Mouse (Mus musculus): ENCODE measurements around the gene Mrps31. TPM values are rescaled to one million over a fixed set of nuclear protein-coding genes. Genes with fewer than 3 reads are reported as not detected.
A peak's percentile ranks its signal among the peaks of the same experiment; 100 is the strongest.

Mrps31 gene
- 34.3 and 39.4 TPM in 2 replicates for polyA plus RNA-seq (2015; fragmentation: Nextera tagmentation; extraction: Ambion mirVana)

- Histone ChIP-seq H3K9ac (ENCODE audit: low read depth, low read length) (peak within 1 kb of the TSS; percentile 81), H3K4me1 (ENCODE audit: control insufficient read depth, insufficient read depth, low read length) (peaks cover 21% of the 10 kb centered on the region), H3K9me3 (replicated peaks; ENCODE audit: control insufficient read depth, low read length, poor library complexity, severe bottlenecking) (no peaks in the 10 kb centered on the region), H3K27ac (ENCODE audit: low read length) (peak within 1 kb of the TSS; percentile 83), H3K36me3 (ENCODE audit: control insufficient read depth, insufficient read depth, low read length) (peaks cover under 1% of the 10 kb centered on the region; the same call in 1 of the 2 replicates), H3K4me3 (ENCODE audit: low read depth, low read length) (peak within 1 kb of the TSS; percentile 80), H3K27me3 (ENCODE audit: control insufficient read depth, insufficient read depth, low read depth, low read length) (no peaks in the 10 kb centered on the region), H3K4me2 (ENCODE audit: low read length) (peak within 1 kb of the TSS; percentile 80)
- WGBS: under 1% methylated on average over 25 of the region's 25 CpGs
- peak; percentile 95 for ATAC-seq
Observed at GRCm38 (mm10) chr8:22411282-22411702, at the start of gene Mrps31. TSS of gene Mrps31 (plus strand) at chr8:22411361.

GRCm38 (mm10) chr8:22376311-22376710 is 34.9 kb upstream of the Mrps31 start:
- Histone ChIP-seq H3K36me3 (ENCODE audit: control insufficient read depth, insufficient read depth, low read length) (peaks cover under 1% of the 10 kb centered on the region; the same call in 1 of the 2 replicates), H3K4me3 (ENCODE audit: low read depth, low read length) (no peak overlapping the region), H3K4me1 (ENCODE audit: control insufficient read depth, insufficient read depth, low read length) (no peaks in the 10 kb centered on the region), H3K27me3 (ENCODE audit: control insufficient read depth, insufficient read depth, low read depth, low read length) (no peaks in the 10 kb centered on the region), H3K4me2 (ENCODE audit: low read length) (no peak overlapping the region), H3K9ac (ENCODE audit: low read depth, low read length) (no peak overlapping the region), H3K27ac (ENCODE audit: low read length) (no peak overlapping the region), H3K9me3 (replicated peaks; ENCODE audit: control insufficient read depth, low read length, poor library complexity, severe bottlenecking) (no peaks in the 10 kb centered on the region)
- ATAC-seq: no peak
- WGBS: 96% methylated on average over 5 of the region's 5 CpGs

- H3K36me3 ChIP-seq (ENCODE audit: control insufficient read depth, insufficient read depth, low read length): peaks cover 4% of the 10 kb centered on the region; the same call in 1 of the 2 replicates
- H3K27me3 ChIP-seq (ENCODE audit: control insufficient read depth, insufficient read depth, low read depth, low read length): no peaks in the 10 kb centered on the region
- no peaks in the 10 kb centered on the region for H3K9me3 ChIP-seq (replicated peaks; ENCODE audit: control insufficient read depth, low read length, poor library complexity, severe bottlenecking)
- H3K27ac ChIP-seq (ENCODE audit: low read length): no peak overlapping the region
- no peak overlapping the region for H3K4me2 ChIP-seq (ENCODE audit: low read length)
- no peak; the same call in 1 of the 2 replicates for ATAC-seq
- no peaks in the 10 kb centered on the region for H3K4me1 ChIP-seq (ENCODE audit: control insufficient read depth, insufficient read depth, low read length)
- no peak overlapping the region for H3K9ac ChIP-seq (ENCODE audit: low read depth, low read length)
- WGBS: 46% methylated on average over 5 of the region's 5 CpGs
- no peak overlapping the region for H3K4me3 ChIP-seq (ENCODE audit: low read depth, low read length)
Observed at GRCm38 (mm10) chr8:22376903-22377302, 34.3 kb upstream of the Mrps31 start.

GRCm38 (mm10) chr8:22380934-22381333 is 30.2 kb upstream of the Mrps31 start:
- no peak overlapping the region for H3K4me2 ChIP-seq (ENCODE audit: low read length)
- no peaks in the 10 kb centered on the region for H3K27me3 ChIP-seq (ENCODE audit: control insufficient read depth, insufficient read depth, low read depth, low read length)
- H3K9ac ChIP-seq (ENCODE audit: low read depth, low read length): no peak overlapping the region
- 93% methylated on average over 11 of the region's 11 CpGs for WGBS
- no peaks in the 10 kb centered on the region for H3K4me1 ChIP-seq (ENCODE audit: control insufficient read depth, insufficient read depth, low read length)
- no peak for ATAC-seq
- peaks cover 7% of the 10 kb centered on the region; the same call in 1 of the 2 replicates for H3K36me3 ChIP-seq (ENCODE audit: control insufficient read depth, insufficient read depth, low read length)
- H3K9me3 ChIP-seq (replicated peaks; ENCODE audit: control insufficient read depth, low read length, poor library complexity, severe bottlenecking): no peaks in the 10 kb centered on the region
- H3K27ac ChIP-seq (ENCODE audit: low read length): no peak overlapping the region
- no peak overlapping the region for H3K4me3 ChIP-seq (ENCODE audit: low read depth, low read length)

- Histone ChIP-seq H3K36me3 (ENCODE audit: control insufficient read depth, insufficient read depth, low read length) (peaks cover 7% of the 10 kb centered on the region), H3K4me2 (ENCODE audit: low read length) (no peak overlapping the region), H3K9ac (ENCODE audit: low read depth, low read length) (no peak overlapping the region), H3K9me3 (replicated peaks; ENCODE audit: control insufficient read depth, low read length, poor library complexity, severe bottlenecking) (no peaks in the 10 kb centered on the region), H3K4me3 (ENCODE audit: low read depth, low read length) (no peak overlapping the region), H3K4me1 (ENCODE audit: control insufficient read depth, insufficient read depth, low read length) (no peaks in the 10 kb centered on the region), H3K27ac (ENCODE audit: low read length) (no peak overlapping the region), H3K27me3 (ENCODE audit: control insufficient read depth, insufficient read depth, low read depth, low read length) (no peaks in the 10 kb centered on the region)
- no peak for ATAC-seq
- 85% methylated on average over 19 of the region's 19 CpGs for WGBS
Observed at GRCm38 (mm10) chr8:22382824-22383595, 28.2 kb upstream of the Mrps31 start.

GRCm38 (mm10) chr8:22385158-22385557 is 26.0 kb upstream of the Mrps31 start:
- Histone ChIP-seq H3K4me2 (ENCODE audit: low read length) (no peak overlapping the region), H3K27ac (ENCODE audit: low read length) (no peak overlapping the region), H3K9me3 (replicated peaks; ENCODE audit: control insufficient read depth, low read length, poor library complexity, severe bottlenecking) (no peaks in the 10 kb centered on the region), H3K36me3 (ENCODE audit: control insufficient read depth, insufficient read depth, low read length) (peaks cover 7% of the 10 kb centered on the region), H3K9ac (ENCODE audit: low read depth, low read length) (no peak overlapping the region), H3K4me3 (ENCODE audit: low read depth, low read length) (no peak overlapping the region), H3K27me3 (ENCODE audit: control insufficient read depth, insufficient read depth, low read depth, low read length) (no peaks in the 10 kb centered on the region), H3K4me1 (ENCODE audit: control insufficient read depth, insufficient read depth, low read length) (no peaks in the 10 kb centered on the region)
- WGBS: 97% methylated on average over 6 of the region's 6 CpGs
- ATAC-seq: no peak

- Histone ChIP-seq H3K36me3 (ENCODE audit: control insufficient read depth, insufficient read depth, low read length) (peaks cover 2% of the 10 kb centered on the region; the same call in 1 of the 2 replicates), H3K9me3 (replicated peaks; ENCODE audit: control insufficient read depth, low read length, poor library complexity, severe bottlenecking) (no peaks in the 10 kb centered on the region), H3K27ac (ENCODE audit: low read length) (no peak overlapping the region), H3K9ac (ENCODE audit: low read depth, low read length) (no peak overlapping the region), H3K4me2 (ENCODE audit: low read length) (no peak overlapping the region), H3K4me3 (ENCODE audit: low read depth, low read length) (no peak overlapping the region), H3K27me3 (ENCODE audit: control insufficient read depth, insufficient read depth, low read depth, low read length) (no peaks in the 10 kb centered on the region), H3K4me1 (ENCODE audit: control insufficient read depth, insufficient read depth, low read length) (no peaks in the 10 kb centered on the region)
- no peak for ATAC-seq
- WGBS: 81% methylated on average over 10 of the region's 10 CpGs
Observed at GRCm38 (mm10) chr8:22389874-22390273, 21.3 kb upstream of the Mrps31 start.

GRCm38 (mm10) chr8:22390766-22391463 is 20.2 kb upstream of the Mrps31 start:
- Histone ChIP-seq H3K4me1 (ENCODE audit: control insufficient read depth, insufficient read depth, low read length) (no peaks in the 10 kb centered on the region), H3K9ac (ENCODE audit: low read depth, low read length) (no peak overlapping the region), H3K4me3 (ENCODE audit: low read depth, low read length) (no peak overlapping the region), H3K4me2 (ENCODE audit: low read length) (no peak overlapping the region), H3K27ac (ENCODE audit: low read length) (no peak overlapping the region), H3K36me3 (ENCODE audit: control insufficient read depth, insufficient read depth, low read length) (peaks cover 2% of the 10 kb centered on the region; the same call in 1 of the 2 replicates), H3K27me3 (ENCODE audit: control insufficient read depth, insufficient read depth, low read depth, low read length) (no peaks in the 10 kb centered on the region), H3K9me3 (replicated peaks; ENCODE audit: control insufficient read depth, low read length, poor library complexity, severe bottlenecking) (no peaks in the 10 kb centered on the region)
- no peak for ATAC-seq
- WGBS: 92% methylated on average over 8 of the region's 8 CpGs

GRCm38 (mm10) chr8:22394471-22394870 is 16.7 kb upstream of the Mrps31 start:
- Histone ChIP-seq H3K36me3 (ENCODE audit: control insufficient read depth, insufficient read depth, low read length) (0 out of 2 replicates have a peak, but pooled peaks cover 2% of the 10 kb centered on the region), H3K4me3 (ENCODE audit: low read depth, low read length) (no peak overlapping the region), H3K27me3 (ENCODE audit: control insufficient read depth, insufficient read depth, low read depth, low read length) (no peaks in the 10 kb centered on the region), H3K9me3 (replicated peaks; ENCODE audit: control insufficient read depth, low read length, poor library complexity, severe bottlenecking) (no peaks in the 10 kb centered on the region), H3K9ac (ENCODE audit: low read depth, low read length) (no peak overlapping the region), H3K27ac (ENCODE audit: low read length) (no peak overlapping the region), H3K4me2 (ENCODE audit: low read length) (no peak overlapping the region), H3K4me1 (ENCODE audit: control insufficient read depth, insufficient read depth, low read length) (peaks cover 8% of the 10 kb centered on the region)
- ATAC-seq: no peak
- 96% methylated on average over 4 of the region's 4 CpGs for WGBS

Measured in midbrain, embryonic 16.5 days (tissue).